Mouse (Mus musculus) cerebral cortex, adult 2 months (tissue): ENCODE measurements around the gene Ppp1r3c.

Experiments used
- WGBS: fragments of 180-500 bp; shearing (Covaris S2); methylation state at CpG from one replicate; pipeline ENCODE4 v1.1.7; 2018; 5-methylcytosine and 5-hydroxymethylcytosine counted together

The Ppp1r3c gene

GRCm38 (mm10) chr19:36715591-36715990, 20.9 kb downstream of the Ppp1r3c start:
- WGBS, result 76% methylated on average over 10 of the region's 10 CpGs

- WGBS, result 100% methylated on average over 1 of the region's 1 CpGs
Observed at GRCm38 (mm10) chr19:36714492-36714891, 22.0 kb downstream of the Ppp1r3c start.

- WGBS, result 67% methylated on average over 13 of the region's 13 CpGs
Observed at GRCm38 (mm10) chr19:36713092-36713491, 23.4 kb downstream of the Ppp1r3c start.

DNA sequence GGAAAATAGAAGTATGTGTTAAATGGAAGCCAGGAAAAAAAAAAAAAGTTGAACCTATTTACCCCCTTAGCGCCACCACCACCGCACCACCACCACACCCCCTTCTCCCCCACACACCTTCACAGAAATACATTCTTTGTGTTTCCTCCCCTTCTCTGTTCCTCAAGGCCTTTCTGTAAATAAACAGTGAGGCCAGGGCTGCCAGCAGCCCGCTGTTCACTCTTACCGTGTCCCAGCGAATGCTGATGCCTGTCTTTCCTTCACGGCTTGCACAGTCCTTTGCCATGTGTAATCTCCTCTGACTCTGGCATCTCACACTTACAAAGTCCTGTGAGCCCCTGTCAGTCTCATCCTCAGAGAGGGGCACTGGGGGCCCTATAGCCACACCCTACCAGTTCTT, 30.3 kb downstream of the Ppp1r3c start:
- 65% methylated on average over 6 of the region's 6 CpGs for WGBS

- WGBS, result 37% methylated on average over 17 of the region's 17 CpGs
Observed at GRCm38 (mm10) chr19:36705286-36706146, 30.9 kb downstream of the Ppp1r3c start.

- 65% methylated on average over 7 of the region's 7 CpGs for WGBS
Observed at GRCm38 (mm10) chr19:36704763-36705162, 31.7 kb downstream of the Ppp1r3c start.

DNA sequence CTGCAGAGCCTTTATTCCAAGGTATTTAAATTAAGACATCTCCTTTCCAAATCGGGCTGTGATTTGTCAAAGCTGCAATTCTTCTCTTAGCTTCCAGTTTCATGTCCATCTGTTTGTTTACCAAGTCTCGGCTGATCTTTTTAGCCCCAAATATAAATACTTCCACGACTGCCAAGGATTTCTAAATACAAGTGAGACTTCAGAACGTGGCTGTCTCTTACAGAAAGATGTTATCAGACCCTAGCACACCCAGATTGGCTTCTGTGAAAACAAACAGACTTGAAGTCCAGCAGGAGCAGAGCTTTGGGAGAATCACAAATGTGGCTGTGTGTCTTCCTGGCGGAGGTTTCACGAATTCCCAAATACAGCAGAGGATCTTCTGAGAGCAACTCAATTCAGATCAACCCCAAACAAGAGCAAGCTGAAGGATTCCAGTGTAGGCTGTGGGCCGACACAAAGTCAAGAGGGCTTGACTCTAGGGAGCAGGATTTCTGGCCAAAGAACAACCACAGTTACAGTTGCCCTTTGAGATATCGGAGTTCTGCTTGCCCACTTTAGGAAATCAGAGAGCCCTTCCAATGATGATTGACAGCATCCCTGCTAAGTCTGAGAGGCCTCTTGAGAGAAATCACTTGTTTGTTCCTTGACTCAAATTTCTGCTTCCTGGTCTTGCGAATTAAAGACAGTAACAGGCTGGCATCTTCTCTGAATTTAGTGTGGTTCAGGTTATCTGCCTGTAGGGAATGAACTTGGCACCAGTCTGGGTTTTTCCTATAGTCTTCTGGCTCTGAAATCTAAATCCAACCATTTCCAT, 34.4 kb downstream of the Ppp1r3c start:
- WGBS, result 29% methylated on average over 9 of the region's 9 CpGs

GRCm38 (mm10) chr19:36701366-36701765, 35.1 kb downstream of the Ppp1r3c start:
- WGBS, result 35% methylated on average over 3 of the region's 3 CpGs

DNA sequence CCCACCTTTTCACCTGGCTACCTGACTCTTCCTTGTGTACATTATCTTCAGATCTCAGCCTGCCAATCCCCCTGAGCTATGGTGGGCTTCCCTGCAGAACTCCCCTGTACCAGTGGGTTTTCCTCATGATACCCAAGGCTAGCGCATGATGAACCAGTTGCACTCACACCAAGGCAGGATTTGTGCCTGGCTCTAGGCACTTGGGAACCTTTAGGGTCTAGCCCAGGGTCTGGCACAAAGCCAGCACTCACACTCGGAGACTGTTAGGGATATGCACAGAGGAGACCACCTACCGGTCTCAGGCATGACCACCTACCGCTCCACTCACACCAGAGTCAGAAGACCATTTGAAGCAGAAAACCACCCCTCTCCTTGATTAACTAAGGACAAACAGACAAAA, 35.5 kb downstream of the Ppp1r3c start:
- WGBS, result 59% methylated on average over 4 of the region's 4 CpGs

- whole genome bisulfite sequencing, result 100% methylated on average over 1 of the region's 1 CpGs
Observed at GRCm38 (mm10) chr19:36699151-36699550, 37.3 kb downstream of the Ppp1r3c start.

GRCm38 (mm10) chr19:36698200-36698599, 38.3 kb downstream of the Ppp1r3c start:
- 87% methylated on average over 3 of the region's 3 CpGs for WGBS

- WGBS, result 58% methylated on average over 7 of the region's 7 CpGs
Observed at GRCm38 (mm10) chr19:36696601-36697122, 39.8 kb downstream of the Ppp1r3c start.

GRCm38 (mm10) chr19:36693530-36693929, 42.9 kb downstream of the Ppp1r3c start:
- 76% methylated on average over 2 of the region's 2 CpGs for WGBS

DNA sequence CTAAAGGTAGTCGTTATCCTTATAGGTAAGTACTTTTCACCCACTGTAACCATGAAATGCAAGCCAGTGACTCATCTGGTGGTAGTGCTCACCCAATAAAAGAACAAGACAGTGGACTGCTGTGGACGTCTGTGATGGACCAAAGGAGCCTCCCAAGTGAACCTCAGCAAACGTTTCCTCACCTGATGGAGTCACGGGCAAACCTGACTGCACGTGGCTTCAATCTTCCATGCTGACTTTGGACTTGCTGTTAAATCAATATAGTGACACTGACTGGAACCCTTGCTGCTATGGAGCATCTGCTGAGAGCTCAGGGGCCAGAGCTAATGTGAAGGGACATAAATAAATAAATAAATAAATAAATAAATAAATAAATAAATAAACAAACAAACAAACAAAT, 44.5 kb downstream of the Ppp1r3c start:
- WGBS, result 95% methylated on average over 5 of the region's 5 CpGs

DNA sequence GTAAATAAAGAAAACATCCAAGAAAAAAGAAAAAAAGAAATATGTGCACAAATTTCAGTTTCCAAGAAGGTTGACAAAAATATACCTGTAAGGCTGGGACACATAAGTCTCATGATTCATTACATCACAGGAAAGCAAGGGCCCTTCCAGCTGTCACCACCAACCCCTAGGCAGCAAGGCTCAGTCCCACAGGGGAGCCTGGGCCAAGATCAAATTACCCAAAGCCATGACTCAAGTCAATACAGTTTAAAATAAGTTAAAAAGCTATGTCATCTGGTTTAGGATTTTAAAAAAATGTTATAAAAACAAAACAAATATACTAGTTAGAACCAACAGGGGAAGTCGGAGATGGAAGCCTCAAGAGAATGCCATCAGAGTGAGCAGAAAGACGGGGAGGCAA, 45.2 kb downstream of the Ppp1r3c start:
- 92% methylated on average over 2 of the region's 2 CpGs for WGBS

DNA sequence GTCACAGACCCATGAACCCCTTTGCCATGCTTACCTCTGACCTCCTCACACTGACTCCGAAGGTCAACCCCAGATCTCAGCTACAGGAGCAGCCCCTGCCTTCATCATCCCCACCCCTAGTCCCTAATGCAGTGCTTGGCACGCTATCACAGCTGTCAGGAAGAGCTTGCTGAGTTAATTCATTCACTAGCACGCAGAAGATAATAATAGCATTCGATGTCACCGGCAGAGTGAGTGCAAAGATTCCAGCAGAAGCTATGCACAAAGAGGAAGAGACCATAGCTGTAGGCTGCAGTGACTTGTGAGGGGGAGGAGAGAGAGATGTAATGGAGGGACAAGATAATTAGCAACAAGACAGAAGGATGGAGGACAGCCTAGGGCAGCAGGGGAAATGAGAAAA, 47.2 kb downstream of the Ppp1r3c start:
- WGBS, result 19% methylated on average over 5 of the region's 5 CpGs

- WGBS, result 37% methylated on average over 8 of the region's 8 CpGs
Observed at GRCm38 (mm10) chr19:36687843-36688637, 48.4 kb downstream of the Ppp1r3c start.

DNA sequence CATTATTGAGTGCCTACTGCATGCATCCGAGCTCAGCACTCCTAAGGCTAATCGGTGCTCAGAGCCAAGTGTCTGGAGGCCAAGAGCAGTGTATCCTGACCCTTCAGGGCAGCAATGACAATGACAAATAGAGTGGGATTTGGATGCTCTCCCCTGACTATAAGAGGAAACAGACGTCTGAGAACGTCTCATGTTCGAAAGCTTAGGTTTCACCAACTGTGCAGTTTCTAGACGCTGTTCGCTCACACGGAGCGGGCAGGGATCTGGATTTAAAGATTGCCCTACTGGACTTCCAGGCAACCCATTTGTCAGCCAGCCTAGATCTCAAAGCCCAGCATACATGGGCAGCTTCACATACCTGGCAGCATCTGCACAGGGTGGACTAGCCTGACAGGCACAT, 49.4 kb downstream of the Ppp1r3c start:
- WGBS, result 90% methylated on average over 9 of the region's 9 CpGs

DNA sequence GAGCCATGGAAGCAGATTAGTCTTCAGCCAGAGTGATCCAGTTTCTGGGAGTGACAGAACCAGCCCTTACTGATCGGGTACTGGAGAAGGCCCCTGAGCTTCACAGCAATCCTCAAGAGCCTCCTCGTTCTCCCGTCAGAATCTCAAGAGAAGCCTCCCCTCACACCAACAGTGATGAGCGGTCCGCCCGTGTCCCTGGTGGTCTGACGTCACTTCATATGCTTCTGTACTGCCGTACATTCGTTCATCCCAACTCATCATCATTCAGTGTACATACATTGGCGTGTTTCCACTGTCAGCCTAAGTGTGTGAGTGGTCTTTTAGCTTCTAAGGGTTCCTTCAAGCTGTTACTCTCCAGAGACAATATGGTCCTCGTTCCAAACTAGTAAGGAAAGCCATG, 50.4 kb downstream of the Ppp1r3c start:
- WGBS, result 78% methylated on average over 11 of the region's 11 CpGs

DNA sequence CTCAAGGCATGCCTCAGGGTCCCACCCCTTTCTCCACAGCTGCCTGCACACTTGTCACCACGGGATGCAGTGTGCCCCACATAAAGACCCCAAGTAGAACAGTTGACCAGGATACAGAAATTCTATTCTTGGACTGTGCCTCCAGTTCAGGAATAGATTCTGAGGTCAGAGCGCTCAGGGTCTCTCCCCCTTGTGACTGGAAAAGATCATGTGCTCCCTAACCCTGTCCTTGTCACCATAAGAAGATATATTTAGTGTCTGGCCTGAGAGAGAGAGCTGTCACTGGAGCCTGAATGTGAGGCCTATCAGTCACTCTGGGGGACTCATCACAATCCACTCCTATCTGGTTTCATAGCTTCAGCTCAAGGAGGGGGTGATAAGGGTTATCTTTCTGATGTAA, 53.9 kb downstream of the Ppp1r3c start:
- 77% methylated on average over 2 of the region's 2 CpGs for WGBS
